Mouse (Mus musculus) left cerebral cortex, postnatal 14 days (tissue): ENCODE measurements around the gene Gm21680. TPM values are rescaled to one million over a fixed set of nuclear protein-coding genes. Genes with fewer than 3 reads are reported as not detected.
"Not testable (repeated sequence)": the region's sequence is repeated elsewhere in the genome, so short reads cannot be mapped to it uniquely, and the experiment has no call there.

Experiments used
- DNase-seq, 2 experiments: peaks; one replicate each; pipeline ENCODE4 v3.0.0; 2021 to 2022; ENCODE audit warnings: low spot score in 2 of 2, mixed read lengths in 1 of 2
- intact Hi-C: fragments of 180-260 bp; cut with DNase I; formaldehyde crosslinking; loops from one replicate; pipeline ENCODE4 v1.15.1; 2025
- long read RNA-seq, 2 experiments: library from polyadenylated mRNA; stranded (forward); transcript quantifications; one replicate each; pipeline ENCODE4 v2.0.0; 2021
- total RNA-seq, 2 experiments: library from RNA; stranded (reverse); gene quantifications; 2 replicates each; pipeline ENCODE4 v1.2.3; 2021

Gene Gm21680
- total RNA-seq = not detected
- long read RNA-seq, experiment 1 = 0 reads
- long read RNA-seq, experiment 2 = 0 reads

DNA sequence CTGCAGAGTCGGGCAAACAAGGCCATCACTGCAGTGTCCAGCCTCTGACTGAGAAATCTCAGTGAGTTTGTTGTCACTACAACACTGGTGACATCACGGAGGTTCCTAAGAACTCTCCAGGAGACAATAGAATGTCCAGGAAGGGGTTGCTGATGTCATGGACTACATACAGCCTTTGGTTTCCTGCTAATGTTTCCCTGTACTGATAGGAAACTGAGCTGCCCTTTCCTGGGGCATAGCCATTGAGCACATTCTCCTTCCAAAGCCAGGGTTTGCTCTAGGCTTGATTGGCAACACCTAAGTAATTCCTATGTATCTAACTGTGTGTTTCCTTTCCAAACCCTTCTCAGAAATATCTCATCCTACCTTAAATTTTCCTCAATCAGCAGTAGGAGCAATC, at the start of gene Gm21680:
TSS of gene Gm21680 (minus strand) at position 101 of the 400 bp plus-strand sequence.
- DNase-seq, intact Hi-C loops: not testable (repeated sequence)

DNA sequence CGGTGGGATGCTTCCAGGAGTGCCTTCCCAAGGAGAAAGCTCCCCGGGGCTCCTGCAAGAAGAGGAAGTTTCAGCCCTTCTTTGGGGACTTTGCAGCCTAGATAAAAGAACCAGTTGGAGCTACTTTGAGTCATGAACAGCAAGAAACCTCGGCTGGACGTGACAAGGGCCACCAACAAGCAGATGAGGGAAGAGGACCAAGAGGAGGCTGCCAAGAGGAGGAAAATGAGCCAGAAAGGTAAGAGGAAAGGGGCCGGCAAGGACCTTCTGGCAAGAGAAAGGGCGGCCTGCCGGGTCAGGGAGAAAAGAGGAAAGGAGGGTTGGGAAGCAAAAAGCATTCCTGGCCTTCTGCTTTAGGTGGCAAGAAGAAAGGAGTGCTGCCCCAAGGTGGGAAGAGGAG, 35.2 kb upstream of the Gm21680 start:
- DNase-seq, intact Hi-C loops: not testable (repeated sequence)

DNA sequence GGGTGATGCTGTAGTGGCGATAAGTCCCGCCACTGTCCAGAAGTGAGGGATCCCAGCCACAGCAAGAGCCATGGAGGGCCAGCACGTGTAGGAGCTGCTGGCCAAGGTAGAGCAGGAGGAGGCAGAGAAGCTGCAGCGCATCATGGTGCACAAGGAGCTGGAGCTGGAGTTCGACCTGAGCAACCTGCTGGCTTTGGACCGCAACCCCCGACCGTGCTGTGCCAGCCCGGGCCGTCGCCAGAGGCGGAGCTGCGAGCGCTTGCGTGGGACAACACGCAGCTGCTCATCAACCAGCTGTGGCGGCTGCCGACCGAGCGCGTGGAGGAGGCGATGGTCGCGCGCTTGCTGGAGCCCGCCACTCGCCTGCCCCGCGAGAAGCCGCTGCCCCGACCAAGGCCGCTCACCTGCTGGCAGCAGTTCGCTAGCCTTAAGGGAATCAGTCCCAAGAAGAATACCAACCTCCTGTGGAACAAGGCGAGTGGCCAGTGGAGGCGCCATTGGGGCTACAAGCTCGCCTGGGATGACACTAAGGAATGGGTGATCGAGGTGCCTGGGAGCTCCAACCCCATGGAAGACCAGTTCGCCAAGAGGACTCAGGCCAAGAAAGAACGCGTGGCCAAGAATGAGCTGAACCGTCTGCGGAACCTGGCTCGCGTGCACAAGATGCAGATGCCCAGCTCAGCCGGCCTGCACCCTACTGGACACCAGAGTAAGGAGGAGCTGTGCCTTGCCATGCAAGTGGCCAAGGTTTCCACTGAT, 34.7 kb upstream of the Gm21680 start:
- intact Hi-C loops = not testable (repeated sequence)
- DNase-seq = peak; percentile 6 to 18

DNA sequence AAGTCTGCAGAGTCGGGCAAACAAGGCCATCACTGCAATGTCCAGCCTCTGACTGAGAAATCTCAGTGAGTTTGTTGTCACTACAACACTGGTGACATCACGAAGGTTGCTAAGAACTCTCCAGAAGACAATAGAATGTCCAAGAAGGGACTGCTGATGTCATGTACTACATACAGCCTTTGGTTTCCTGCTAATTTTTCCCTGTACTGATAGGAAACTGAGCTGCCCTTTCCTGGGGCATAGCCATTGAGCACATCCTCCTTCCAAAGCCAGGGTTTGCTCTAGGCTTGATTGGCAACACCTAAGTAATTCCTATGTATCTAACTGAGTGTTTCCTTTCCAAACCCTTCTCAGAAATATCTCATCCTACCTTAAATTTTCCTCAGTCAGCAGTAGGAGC, 32.2 kb upstream of the Gm21680 start, which contains the start of gene Gm1979:
TSS of gene Gm1979 (minus strand) at position 101 of the 400 bp plus-strand sequence.
- intact Hi-C loops, DNase-seq: not testable (repeated sequence)

DNA sequence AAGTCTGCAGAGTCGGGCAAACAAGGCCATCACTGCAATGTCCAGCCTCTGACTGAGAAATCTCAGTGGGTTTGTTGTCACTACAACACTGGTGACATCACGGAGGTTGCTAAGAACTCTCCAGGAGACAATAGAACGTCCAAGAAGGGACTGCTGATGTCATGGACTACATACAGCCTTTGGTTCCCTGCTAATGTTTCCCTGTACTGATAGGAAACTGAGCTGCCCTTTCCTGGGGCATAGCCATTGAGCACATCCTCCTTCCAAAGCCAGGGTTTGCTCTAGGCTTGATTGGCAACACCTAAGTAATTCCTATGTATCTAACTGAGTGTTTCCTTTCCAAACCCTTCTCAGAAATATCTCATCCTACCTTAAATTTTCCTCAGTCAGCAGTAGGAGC, 16.1 kb upstream of the Gm21680 start, which contains the start of gene Gm21698:
TSS of gene Gm21698 (minus strand) at position 101 of the 400 bp plus-strand sequence.
- DNase-seq, intact Hi-C loops: not testable (repeated sequence)

DNA sequence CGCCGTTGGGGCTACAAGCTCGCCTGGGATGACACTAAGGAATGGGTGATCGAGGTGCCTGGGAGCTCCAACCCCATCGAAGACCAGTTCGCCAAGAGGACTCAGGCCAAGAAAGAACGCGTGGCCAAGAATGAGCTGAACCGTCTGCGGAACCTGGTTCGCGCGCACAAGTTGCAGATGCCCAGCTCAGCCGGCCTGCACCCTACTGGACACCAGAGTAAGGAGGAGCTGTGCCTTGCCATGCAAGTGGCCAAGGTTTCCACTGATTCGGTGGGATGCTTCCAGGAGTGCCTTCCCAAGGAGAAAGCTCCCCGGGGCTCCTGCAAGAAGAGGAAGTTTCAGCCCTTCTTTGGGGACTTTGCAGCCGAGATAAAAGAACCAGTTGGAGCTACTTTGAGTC, 15.4 kb downstream of the Gm21680 start:
- intact Hi-C loops, DNase-seq: not testable (repeated sequence)

DNA sequence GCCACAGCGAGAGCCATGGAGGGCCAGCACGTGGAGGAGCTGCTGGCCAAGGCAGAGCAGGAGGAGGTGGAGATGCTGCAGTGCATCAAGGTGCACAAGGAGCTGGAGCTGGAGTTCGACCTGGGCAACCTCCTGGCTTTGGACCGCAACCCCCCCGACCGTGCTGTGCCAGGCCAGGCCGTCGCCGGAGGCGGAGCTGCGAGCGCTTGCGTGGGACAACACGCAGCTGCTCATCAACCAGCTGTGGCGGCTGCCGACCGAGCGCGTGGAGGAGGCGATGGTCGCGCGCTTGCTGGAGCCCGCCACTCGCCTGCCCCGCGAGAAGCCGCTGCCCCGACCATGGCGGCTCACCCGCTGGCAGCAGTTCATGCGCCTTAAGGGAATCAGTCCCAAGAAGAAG, 15.9 kb downstream of the Gm21680 start:
- intact Hi-C loops, DNase-seq: not testable (repeated sequence)

DNA sequence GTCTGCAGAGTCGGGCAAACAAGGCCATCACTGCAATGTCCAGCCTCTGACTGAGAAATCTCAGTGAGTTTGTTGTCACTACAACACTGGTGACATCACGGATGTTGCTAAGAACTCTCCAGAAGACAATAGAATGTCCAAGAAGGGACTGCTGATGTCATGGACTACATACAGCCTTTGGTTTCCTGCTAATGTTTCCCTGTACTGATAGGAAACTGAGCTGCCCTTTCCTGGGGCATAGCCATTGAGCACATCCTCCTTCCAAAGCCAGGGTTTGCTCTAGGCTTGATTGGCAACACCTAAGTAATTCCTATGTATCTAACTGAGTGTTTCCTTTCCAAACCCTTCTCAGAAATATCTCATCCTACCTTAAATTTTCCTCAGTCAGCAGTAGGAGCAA, 18.1 kb downstream of the Gm21680 start, which contains the start of gene Gm21671:
TSS of gene Gm21671 (minus strand) at position 101 of the 400 bp plus-strand sequence.
- intact Hi-C loops, DNase-seq: not testable (repeated sequence)

DNA sequence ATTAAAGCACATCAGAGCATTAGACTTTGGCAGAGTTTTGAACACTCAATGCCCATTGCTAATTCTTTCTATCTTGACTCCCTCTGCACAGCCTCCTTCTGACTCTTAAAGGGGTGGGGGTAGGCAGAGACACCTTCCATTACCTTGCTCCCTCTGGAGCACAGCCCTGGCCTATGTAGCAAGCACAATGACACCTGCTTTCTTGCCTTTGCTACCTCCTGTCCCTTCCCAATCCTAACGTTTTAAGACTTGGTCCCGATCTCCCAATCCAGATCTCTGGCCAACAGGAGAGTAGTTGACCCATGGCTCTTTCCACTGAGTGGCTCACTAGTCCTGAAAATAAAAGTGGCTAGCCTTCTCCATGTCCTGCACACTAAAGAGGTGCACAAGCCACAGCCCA, 27.1 kb downstream of the Gm21680 start:
- DNase-seq, intact Hi-C loops: not testable (repeated sequence)

DNA sequence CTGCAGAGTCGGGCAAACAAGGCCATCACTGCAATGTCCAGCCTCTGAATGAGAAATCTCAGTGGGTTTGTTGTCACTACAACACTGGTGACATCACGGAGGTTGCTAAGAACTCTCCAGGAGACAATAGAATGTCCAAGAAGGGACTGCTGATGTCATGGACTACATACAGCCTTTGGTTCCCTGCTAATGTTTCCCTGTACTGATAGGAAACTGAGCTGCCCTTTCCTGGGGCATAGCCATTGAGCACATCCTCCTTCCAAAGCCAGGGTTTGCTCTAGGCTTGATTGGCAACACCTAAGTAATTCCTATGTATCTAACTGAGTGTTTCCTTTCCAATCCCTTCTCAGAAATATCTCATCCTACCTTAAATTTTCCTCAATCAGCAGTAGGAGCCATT, 30.2 kb downstream of the Gm21680 start, which contains the start of gene Gm21663:
TSS of gene Gm21663 (minus strand) at position 101 of the 400 bp plus-strand sequence.
- DNase-seq, intact Hi-C loops: not testable (repeated sequence)

Other genes starting within 250 kb of the Gm21680 start
- gene Actr3b, start 212.7 kb downstream of the Gm21680 start, total RNA-seq = 100 to 1,000 TPM; 191 to 211 TPM
- not detected for gene Gm21663, start 30.3 kb downstream of the Gm21680 start, total RNA-seq
- gene Gm21671, start 18.2 kb downstream of the Gm21680 start, total RNA-seq = not detected
- gene Gm21698, start 16.0 kb upstream of the Gm21680 start, total RNA-seq = not detected
- gene Gm1979, start 32.1 kb upstream of the Gm21680 start, total RNA-seq = not detected
- gene Gm5862, start 50.3 kb upstream of the Gm21680 start, total RNA-seq = not detected
- not detected for gene Speer4a, start 66.9 kb upstream of the Gm21680 start, total RNA-seq
- gene Gm7347, start 85.9 kb upstream of the Gm21680 start, total RNA-seq = not detected
- not detected for gene Gm10471, start 116.6 kb upstream of the Gm21680 start, total RNA-seq
- not detected for gene 5031410I06Rik, start 132.7 kb upstream of the Gm21680 start, total RNA-seq
- gene Gm10220, start 148.8 kb upstream of the Gm21680 start, total RNA-seq = not detected